Mouse (Mus musculus) CH12.LX (cell line): ENCODE data around the gene Aif1l.

Experiments used
- CHD2 ChIP-seq: IDR thresholded peaks from 2 replicates; pipeline ENCODE4 v1.6.1; 2011; ENCODE audit warnings: low read length, improper control_type of control experiment
- CTCF ChIP-seq, 2 experiments: IDR thresholded peaks in 1 of 2; conservative IDR thresholded peaks in 1 of 2; 2 replicates each; pipeline ENCODE4 v1.5.1; 2011 to 2012; ENCODE audit warnings: low read depth in 2 of 2, low read length in 2 of 2, improper control_type of control experiment in 1 of 2, inconsistent platforms in 1 of 2, mild to moderate bottlenecking in 1 of 2, moderate library complexity in 1 of 2
- E2F4 ChIP-seq: IDR thresholded peaks from 2 replicates; pipeline ENCODE4 v1.6.1; 2011; ENCODE audit warnings: low read depth, low read length, improper control_type of control experiment; ENCODE audit not compliant: insufficient replicate concordance
- HCFC1 ChIP-seq: IDR thresholded peaks from 2 replicates; pipeline ENCODE4 v1.6.1; 2012; ENCODE audit warnings: low read depth, mild to moderate bottlenecking, inconsistent platforms, low read length, improper control_type of control experiment
- JUND ChIP-seq: conservative IDR thresholded peaks from 2 replicates; pipeline ENCODE4 v1.6.1; 2011; ENCODE audit warnings: low read depth, low read length, improper control_type of control experiment
- MEF2A ChIP-seq: IDR thresholded peaks from 2 replicates; pipeline ENCODE4 v1.6.1; 2014; ENCODE audit warnings: low read depth, mild to moderate bottlenecking, inconsistent platforms, low read length, improper control_type of control experiment, borderline replicate concordance
- POLR2A ChIP-seq: IDR thresholded peaks from 2 replicates; pipeline ENCODE4 v1.6.1; 2011; ENCODE audit warnings: low read depth, mild to moderate bottlenecking, improper control_type of control experiment, low read length
- POLR2AphosphoS2 ChIP-seq: IDR thresholded peaks from 2 replicates; pipeline ENCODE4 v1.6.1; 2011; ENCODE audit warnings: low read depth, low read length, improper control_type of control experiment
- RCOR1 ChIP-seq: conservative IDR thresholded peaks from 2 replicates; pipeline ENCODE4 v1.6.1; 2012; ENCODE audit warnings: low read depth, mild to moderate bottlenecking, inconsistent platforms, low read length, improper control_type of control experiment
- UBTF ChIP-seq: IDR thresholded peaks from 2 replicates; pipeline ENCODE4 v1.6.1; 2012; ENCODE audit warnings: low read depth, mild to moderate bottlenecking, inconsistent platforms, low read length, improper control_type of control experiment, moderate library complexity
- ZC3H11A ChIP-seq: IDR thresholded peaks from 2 replicates; pipeline ENCODE4 v1.6.1; 2012; ENCODE audit warnings: low read depth, mild to moderate bottlenecking, inconsistent platforms, low read length, improper control_type of control experiment
- ZKSCAN1 ChIP-seq: IDR thresholded peaks from 2 replicates; pipeline ENCODE4 v1.6.1; 2012; ENCODE audit warnings: low read depth, inconsistent platforms, low read length, improper control_type of control experiment, borderline replicate concordance
- ZMIZ1 ChIP-seq: IDR thresholded peaks from 2 replicates; pipeline ENCODE4 v1.6.1; 2012; ENCODE audit warnings: low read depth, mild to moderate bottlenecking, inconsistent platforms, low read length, improper control_type of control experiment

GRCm38 (mm10) chr2:31912575-31912974 lies 37.4 kb upstream of the Aif1l start:
- no peak for TF ChIP-seq POLR2AphosphoS2
- TF ChIP-seq UBTF, result no peak
- TF ChIP-seq ZKSCAN1, result no peak
- peak in 1 of 2 experiments; percentile 68; a peak in 3 of 4 replicates for TF ChIP-seq CTCF (conservative IDR thresholded peaks at IDR 0.05 in 1 of 2, IDR thresholded peaks at IDR 0.05 in 1 of 2; ENCODE audit: low read depth in 2 of 2, low read length in 2 of 2)
- no peak for TF ChIP-seq HCFC1
- no peak for TF ChIP-seq E2F4
- no peak for TF ChIP-seq MEF2A
- no peak for TF ChIP-seq POLR2A
- no peak for TF ChIP-seq ZC3H11A
- TF ChIP-seq JUND, result no peak
- no peak for TF ChIP-seq CHD2
- no peak for TF ChIP-seq RCOR1
- no peak for TF ChIP-seq ZMIZ1
